Comparison of ENCODE assay signal across 24 mouse cellular contexts in genomic region chr7:125589896-125590295, GRCm38 (mm10). TPM values are rescaled to one million over a fixed set of nuclear protein-coding genes. Genes with fewer than 3 reads are reported as not detected.
DNase-seq lines count a peak whose midpoint lies in the region; ATAC-seq and TF ChIP-seq lines count a peak whose summit lies in the region.
"Had no signal": no experiment of that assay in that cellular context is flagged by ENCODE, and none has a peak within 500 bp of the region (broad histone marks: within the 10 kb centered on the region; RNA-seq: fewer than 3 reads in every experiment).

No protein-coding gene starts in this region.

- H3K4me3 ChIP-seq in CH12.LX (replicated peaks in 1 of 3; ENCODE audit: low read depth in 2 of 3, low read length in 2 of 3, poor library complexity in 1 of 3): no peak overlapping the region
- H3K4me3 ChIP-seq in hindbrain, embryonic 12.5 days: no peak overlapping the region
- H3K4me3 ChIP-seq: embryonic facial prominence, embryonic 13.5 days; embryonic facial prominence, embryonic 15.5 days; erythroblast, embryonic 14.5 days; forebrain, embryonic 10.5 days; forebrain, embryonic 12.5 days had no signal

- H3K27ac ChIP-seq in CH12.LX (ENCODE audit: insufficient read depth, low read depth): no peak overlapping the region
- no peak overlapping the region for H3K27ac ChIP-seq in hindbrain, embryonic 12.5 days
- H3K27ac ChIP-seq: embryonic facial prominence, embryonic 13.5 days; embryonic facial prominence, embryonic 15.5 days; forebrain, embryonic 10.5 days; forebrain, embryonic 12.5 days had no signal

- TF ChIP-seq EP300 in CH12.LX (IDR thresholded peaks at IDR 0.05; ENCODE audit: low read length): no peak

- peaks cover 57 to 59% of the 10 kb centered on the region in 2 experiments for H3K4me1 ChIP-seq in CH12.LX (ENCODE audit: control insufficient read depth in 1 of 2, insufficient read depth in 2 of 2)
- H3K4me1 ChIP-seq in hindbrain, embryonic 12.5 days: no peaks in the 10 kb centered on the region
- H3K4me1 ChIP-seq: embryonic facial prominence, embryonic 13.5 days; embryonic facial prominence, embryonic 15.5 days; forebrain, embryonic 10.5 days; forebrain, embryonic 12.5 days had no signal

- 88% methylated on average over 7 of the region's 7 CpGs for WGBS in hindbrain, embryonic 12.5 days

- DNase-seq in CD4-positive, CD25-positive, alpha-beta regulatory T cell, adult 2 months (ENCODE audit: low read depth, low spot score): peak; percentile 31
- DNase-seq in CH12.LX (ENCODE audit: extremely low read depth): no peak
- DNase-seq in naive thymus-derived CD4-positive, alpha-beta T cell, adult 2 months (ENCODE audit: low read depth): peak; percentile 52
- DNase-seq: adrenal gland, adult 2 months; adrenal gland, postnatal 10 days; adrenal gland, postnatal 25 days; B cell, adult 2 months; cerebellum, adult 11 months; cerebellum, adult 18-20 months; cerebellum, adult 8-10 months; cerebellum, adult 9-11 months; cerebellum, postnatal 14 days; cerebellum, postnatal 36 days; embryo, embryonic 11 days had no signal

- H3K36me3 ChIP-seq in CH12.LX (replicated peaks in 1 of 2; ENCODE audit: control insufficient read depth in 1 of 2, insufficient read depth in 1 of 2, low read length in 1 of 2): peaks cover 0 to 4% of the 10 kb centered on the region in 2 experiments
- H3K36me3 ChIP-seq in hindbrain, embryonic 12.5 days: no peaks in the 10 kb centered on the region
- H3K36me3 ChIP-seq: embryonic facial prominence, embryonic 13.5 days; embryonic facial prominence, embryonic 15.5 days; forebrain, embryonic 10.5 days; forebrain, embryonic 12.5 days had no signal

- no peaks in the 10 kb centered on the region for H3K27me3 ChIP-seq in CH12.LX (replicated peaks)
- H3K27me3 ChIP-seq in hindbrain, embryonic 12.5 days: no peaks in the 10 kb centered on the region
- H3K27me3 ChIP-seq: embryonic facial prominence, embryonic 13.5 days; embryonic facial prominence, embryonic 15.5 days; forebrain, embryonic 12.5 days had no signal

- no peak for TF ChIP-seq RAD21 in CH12.LX (IDR thresholded peaks at IDR 0.05; ENCODE audit: low read depth, low read length)

- in situ Hi-C loops in CH12.LX (cut with MboI; ENCODE audit: low pct_ligation_motif_present, low pct_unique_long_range_greater_than_20kb, low sequenced_read_pairs): no loop called here

- no peak overlapping the region for H3K4me2 ChIP-seq in CH12.LX (ENCODE audit: insufficient read depth, low read depth, poor library complexity, severe bottlenecking)
- H3K4me2 ChIP-seq in hindbrain, embryonic 12.5 days (replicated peaks): no peak overlapping the region
- H3K4me2 ChIP-seq: embryonic facial prominence, embryonic 13.5 days; embryonic facial prominence, embryonic 15.5 days; forebrain, embryonic 12.5 days had no signal

- ATAC-seq in CD4-positive, CD25-positive, alpha-beta regulatory T cell, adult 4 months: no peak
- ATAC-seq in hindbrain, embryonic 12.5 days (ENCODE audit: low FRiP score): no peak
- ATAC-seq: forebrain, embryonic 14.5 days; forebrain, embryonic 16.5 days had no signal

- dilution Hi-C loops in CH12.LX (cut with MboI; ENCODE audit: extremely low pct_ligation_motif_present, extremely low pct_unique_long_range_greater_than_20kb, low sequenced_read_pairs): no loop called here

- peaks cover 4% of the 10 kb centered on the region for H3K9me3 ChIP-seq in CH12.LX (replicated peaks; ENCODE audit: low read length)
- no peaks in the 10 kb centered on the region for H3K9me3 ChIP-seq in hindbrain, embryonic 12.5 days (replicated peaks)
- H3K9me3 ChIP-seq: embryonic facial prominence, embryonic 13.5 days; embryonic facial prominence, embryonic 15.5 days; forebrain, embryonic 12.5 days had no signal

- no peak for TF ChIP-seq CTCF in CH12.LX (conservative IDR thresholded peaks at IDR 0.05 in 1 of 2, IDR thresholded peaks at IDR 0.05 in 1 of 2; ENCODE audit: low read depth in 2 of 2, low read length in 2 of 2)

- no peak for TF ChIP-seq POLR2A in CH12.LX (IDR thresholded peaks at IDR 0.05; ENCODE audit: low read depth, low read length)

- no peaks in the 10 kb centered on the region for H3K79me2 ChIP-seq in CH12.LX (replicated peaks; ENCODE audit: control insufficient read depth, extremely low read depth, insufficient read depth, poor library complexity, severe bottlenecking)

- no peak overlapping the region for H3K9ac ChIP-seq in CH12.LX (ENCODE audit: insufficient read depth, low read depth)
- no peak overlapping the region for H3K9ac ChIP-seq in hindbrain, embryonic 12.5 days
- H3K9ac ChIP-seq: embryonic facial prominence, embryonic 13.5 days; embryonic facial prominence, embryonic 15.5 days; forebrain, embryonic 12.5 days had no signal

TF ChIP-seq in CH12.LX, 34 proteins besides CTCF, POLR2A, EP300 and RAD21:
- TF ChIP-seq JUND (conservative IDR thresholded peaks at IDR 0.05; ENCODE audit: low read depth, low read length) (no peak), ETS1 (conservative IDR thresholded peaks at IDR 0.05; ENCODE audit: low read depth, low read length) (peak; percentile 21; the same call in 1 of the 2 replicates), BHLHE40 (IDR thresholded peaks at IDR 0.05; ENCODE audit: low read depth, low read length) (peak; percentile 39; the same call in 1 of the 2 replicates), ZC3H11A (IDR thresholded peaks at IDR 0.05; ENCODE audit: low read depth, low read length) (no peak), MYC (IDR thresholded peaks at IDR 0.05; ENCODE audit: low read depth, low read length) (no peak), IRF4 (IDR thresholded peaks at IDR 0.05; ENCODE audit: low read depth, low read length) (no peak)

RNA-seq across cellular contexts. Expression of gene Il21r, which starts 13.3 kb away (rescaled TPM):
- 100 to 1,000 TPM in 1 of 2 experiments, 10 to 100 TPM in 1; 99.5 to 157 TPM for polyA plus RNA-seq in CD4-positive, CD25-positive, alpha-beta regulatory T cell, adult 4 months (2017; shearing (Covaris generic))
- total RNA-seq in CH12.LX (2012; rRNA removed): 129 and 142 TPM in 2 replicates
- 95.5 and 103 TPM in 2 replicates for total RNA-seq in CH12.LX (2014; rRNA removed)
- 191 and 252 TPM in 2 replicates for polyA plus RNA-seq in CH12.LX (2012; ENCODE audit: insufficient read length, low read depth)
- polyA plus RNA-seq in hindbrain, embryonic 12.5 days (2016; fragmentation: Nextera tagmentation; extraction: Ambion mirVana): 0.30 and 0.57 TPM in 2 replicates
- total RNA-seq: MEL had no signal

RNA-seq across cellular contexts. Expression of gene Il4ra, which starts 38.0 kb away (rescaled TPM):
- polyA plus RNA-seq in CD4-positive, CD25-positive, alpha-beta regulatory T cell, adult 4 months (2017; shearing (Covaris generic)): 100 to 1,000 TPM; 102 to 165 TPM
- 15.8 and 18.2 TPM in 2 replicates for total RNA-seq in CH12.LX (2012; rRNA removed)
- total RNA-seq in CH12.LX (2014; rRNA removed): 20.7 and 26.4 TPM in 2 replicates
- 25.4 and 27.4 TPM in 2 replicates for polyA plus RNA-seq in CH12.LX (2012; ENCODE audit: insufficient read length, low read depth)
- 5.4 and 7.3 TPM in 2 replicates for polyA plus RNA-seq in hindbrain, embryonic 12.5 days (2016; fragmentation: Nextera tagmentation; extraction: Ambion mirVana)

Comparison
In these comparisons a context has a peak if more than half of its experiments do, and no peak if none do; other contexts are left out.
1. RNA of gene Il21r, which starts 13.3 kb away (polyA plus RNA-seq): 191 to 252 TPM in CH12.LX and 99.5 to 157 TPM in CD4-positive, CD25-positive, alpha-beta regulatory T cell, adult 4 months; 0.30 to 0.57 TPM in hindbrain, embryonic 12.5 days; every median in the first group is over 10 times any median in the second.